Mouse (Mus musculus) layer of hippocampus, adult 8-10 months (tissue): ENCODE results near the gene Zfp383. TPM values are rescaled to one million over a fixed set of nuclear protein-coding genes. Genes with fewer than 3 reads are reported as not detected.
"Not testable (repeated sequence)": the region's sequence is repeated elsewhere in the genome, so short reads cannot be mapped to it uniquely, and the experiment has no call there.

ENCODE experiments used
- DNase-seq, 2 experiments: peaks; one replicate each; pipeline ENCODE4 v3.0.0; 2022; ENCODE audit warnings: low spot score in 2 of 2
- total RNA-seq, 4 experiments: library from RNA; stranded (reverse); gene quantifications; 2 replicates each; pipeline ENCODE4 v1.2.4; 2022

Zfp383 gene
- total RNA-seq: 10 to 100 TPM in 1 of 4 experiments, 1 to 10 TPM in 3; 8.3 to 11.0 (median 9.2) TPM

DNA sequence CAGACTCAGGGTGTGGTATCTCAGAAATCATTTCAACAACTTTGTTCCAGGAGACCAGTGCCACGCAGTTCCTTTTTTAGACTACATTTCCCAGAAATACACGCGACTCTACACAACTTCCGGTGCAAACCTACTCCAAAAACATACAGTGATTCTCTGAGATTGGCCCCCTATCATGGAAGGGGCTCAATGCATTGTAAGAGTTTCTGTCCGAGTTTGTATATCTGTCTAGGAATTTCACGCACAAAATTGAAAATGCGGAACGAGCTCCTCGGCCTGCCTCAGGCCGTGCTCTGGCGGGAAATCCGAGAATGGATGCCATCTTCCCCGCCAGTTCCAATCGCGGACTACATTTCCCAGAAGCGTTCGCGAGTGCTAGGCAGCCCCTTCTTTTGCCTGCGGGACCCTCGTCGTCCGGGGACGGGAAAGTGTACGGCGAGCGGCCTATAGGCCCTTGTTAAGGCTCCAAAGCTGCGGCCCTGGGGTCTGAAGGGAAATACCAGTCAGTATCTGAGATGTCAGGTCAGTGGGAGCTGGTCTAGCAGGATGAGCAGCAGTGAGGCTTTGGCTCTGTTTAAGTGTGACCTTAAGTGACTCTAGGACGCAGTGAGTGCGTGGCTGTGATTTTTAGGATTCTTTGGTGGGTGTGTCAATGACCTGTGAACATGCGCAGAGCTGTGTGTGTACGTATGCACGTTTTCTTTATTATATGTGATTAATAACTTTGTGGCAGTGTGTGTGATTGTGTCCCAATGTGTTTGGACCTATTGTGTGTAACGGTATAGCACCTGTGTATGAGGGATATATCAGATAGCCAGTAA lies at the start of gene Zfp383:
Gene Zfp383, plus strand, starts transcription at position 94 of the 821 bp plus-strand sequence.
- DNase-seq: peak; percentile 75 to 78

DNA sequence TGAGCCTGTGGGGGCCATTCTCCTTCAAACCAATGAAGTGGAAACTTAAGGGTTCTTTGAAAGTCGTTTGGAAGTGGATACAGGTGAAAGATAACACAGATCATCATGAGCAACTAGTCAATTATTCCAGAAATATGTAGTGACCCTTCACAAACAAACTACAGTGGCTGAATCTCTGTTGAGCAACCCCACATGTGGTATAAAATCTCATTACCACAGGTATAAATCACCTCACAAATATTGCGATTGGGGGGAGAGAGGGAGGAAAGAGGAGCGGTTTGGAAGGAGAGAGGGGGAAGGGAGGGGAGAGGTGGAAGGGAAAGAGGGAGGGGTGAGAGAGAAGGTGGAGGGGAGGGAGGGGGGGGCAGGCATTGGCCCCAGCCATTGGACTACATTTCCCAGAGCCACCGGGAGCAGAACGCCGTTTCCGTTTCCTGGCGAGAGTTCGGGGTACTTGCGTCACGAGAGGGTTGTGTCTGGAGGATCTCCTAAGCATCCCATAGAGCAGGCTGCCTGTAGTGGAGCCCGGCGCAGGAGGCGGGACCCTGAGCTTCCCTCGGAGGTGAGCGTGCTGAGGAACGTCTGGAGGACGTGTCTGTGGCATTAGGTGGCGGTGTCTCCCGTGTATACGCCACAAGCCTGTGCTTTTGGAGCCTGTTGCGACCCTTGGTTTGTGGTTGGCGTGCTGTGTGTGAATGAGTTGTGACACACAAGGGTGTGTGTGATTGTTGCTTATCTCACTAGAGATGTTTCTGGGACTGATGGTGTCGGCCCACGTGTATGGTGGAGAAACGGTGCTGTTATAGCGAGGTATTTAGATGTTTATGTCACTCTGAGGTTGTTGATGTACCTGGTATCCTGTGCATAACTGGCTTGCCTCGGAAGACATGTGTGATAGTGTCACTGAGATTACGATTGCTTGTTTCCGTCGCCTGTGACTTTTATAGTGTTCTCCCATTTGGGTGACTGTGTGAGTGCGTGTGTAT lies 48.2 kb upstream of the Zfp383 start, which contains the start of gene Zfp420:
Gene Zfp420, plus strand, starts transcription at position 448 of the 986 bp plus-strand sequence.
- DNase-seq: peak; percentile 88 to 92

DNA sequence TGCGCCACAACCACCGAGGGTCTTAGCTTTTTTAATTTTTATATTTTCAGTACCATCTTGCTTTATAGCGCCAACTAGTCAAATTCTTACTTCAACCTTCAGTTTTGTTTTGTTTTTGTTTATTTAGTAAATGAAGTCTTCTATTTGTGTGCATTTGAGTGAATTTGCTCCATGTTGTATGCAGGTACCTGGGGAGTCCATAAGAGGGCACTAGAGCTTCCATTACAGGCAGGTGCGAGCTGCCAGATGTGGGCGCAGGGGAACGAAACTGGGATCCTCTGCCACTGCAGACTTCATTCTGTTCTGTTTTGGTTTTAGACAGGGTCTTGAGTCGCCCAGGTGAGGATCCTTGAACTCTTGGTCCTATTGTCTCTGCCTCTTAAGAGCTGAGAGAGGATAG lies 46.4 kb upstream of the Zfp383 start:
- DNase-seq: no peak

DNA sequence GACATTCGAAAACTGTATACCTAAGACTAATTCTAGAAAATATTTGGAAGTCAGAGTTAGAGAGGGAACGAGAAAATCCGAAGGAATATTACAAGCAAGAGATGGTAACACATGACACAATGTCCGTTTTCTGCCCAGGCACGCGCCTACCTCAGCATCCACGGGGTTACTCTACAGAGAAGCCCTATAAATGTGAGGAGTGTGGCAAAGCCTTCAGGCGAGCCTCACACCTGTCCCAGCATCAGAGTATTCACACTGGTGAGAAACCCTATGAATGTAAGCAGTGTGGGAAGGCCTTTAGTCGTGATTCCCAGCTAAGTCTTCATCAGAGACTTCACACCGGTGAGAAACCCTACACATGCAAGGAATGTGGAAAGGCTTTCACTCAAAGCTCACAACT lies 33.8 kb upstream of the Zfp383 start:
- no peak for DNase-seq

DNA sequence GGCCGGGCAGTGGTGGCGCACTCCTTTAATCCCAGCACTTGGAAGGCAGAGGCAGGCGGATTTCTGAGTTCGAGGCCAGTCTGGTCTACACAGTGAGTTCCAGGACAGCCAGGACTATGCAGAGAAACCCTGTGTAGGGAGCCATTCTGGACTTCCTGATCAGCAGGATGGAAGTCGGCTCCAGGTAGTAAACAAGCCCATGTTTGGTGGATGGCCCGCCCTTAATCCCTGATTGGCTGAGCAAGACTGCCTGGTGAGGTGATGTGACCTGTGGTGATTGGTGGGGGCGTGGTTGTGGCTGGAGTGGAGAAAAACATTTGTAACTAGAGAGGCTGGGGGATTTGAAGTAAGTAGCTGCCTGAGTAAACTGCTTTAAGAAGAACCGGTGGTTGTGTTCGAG lies 30.5 kb upstream of the Zfp383 start:
- not testable (repeated sequence) for DNase-seq

DNA sequence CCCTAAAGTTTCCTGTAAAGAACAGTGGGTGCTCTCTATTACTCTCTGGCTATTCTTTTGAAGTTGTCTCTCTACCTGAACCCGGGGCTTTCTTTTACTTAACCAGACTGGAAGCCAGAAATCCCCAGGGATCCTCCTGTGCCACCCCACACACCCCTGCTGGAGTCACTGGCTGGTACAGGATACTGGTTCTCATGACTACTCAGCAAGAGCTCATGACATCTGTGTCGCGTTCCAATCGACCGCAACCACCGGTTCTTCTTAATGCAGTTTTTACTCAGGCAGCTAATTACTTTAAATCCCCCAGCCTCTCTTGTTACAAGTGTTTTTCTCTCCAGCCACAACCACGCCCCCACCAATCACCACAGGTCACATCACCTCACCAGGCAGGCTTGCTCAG lies 28.0 kb upstream of the Zfp383 start:
- DNase-seq: no peak

DNA sequence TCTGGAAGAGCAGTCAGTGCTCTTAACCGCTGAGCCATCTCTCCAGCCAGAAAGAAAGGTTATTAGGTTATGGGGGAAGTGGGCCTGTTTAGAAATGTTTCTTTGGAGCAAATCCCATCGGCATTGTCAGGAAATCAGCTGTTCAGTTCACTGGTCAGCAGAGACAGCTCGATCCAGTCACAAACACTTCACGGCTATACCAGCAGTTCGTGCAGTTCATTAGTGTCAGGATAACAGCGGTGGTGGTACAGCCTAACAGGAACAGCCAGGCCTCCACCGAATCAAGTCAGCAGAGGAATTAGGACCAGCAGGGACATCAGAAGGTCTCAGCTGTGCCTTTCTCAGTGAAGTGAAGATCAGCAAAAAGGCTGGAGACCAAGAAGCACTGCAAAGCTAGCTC lies 27.1 kb upstream of the Zfp383 start:
- no peak for DNase-seq

DNA sequence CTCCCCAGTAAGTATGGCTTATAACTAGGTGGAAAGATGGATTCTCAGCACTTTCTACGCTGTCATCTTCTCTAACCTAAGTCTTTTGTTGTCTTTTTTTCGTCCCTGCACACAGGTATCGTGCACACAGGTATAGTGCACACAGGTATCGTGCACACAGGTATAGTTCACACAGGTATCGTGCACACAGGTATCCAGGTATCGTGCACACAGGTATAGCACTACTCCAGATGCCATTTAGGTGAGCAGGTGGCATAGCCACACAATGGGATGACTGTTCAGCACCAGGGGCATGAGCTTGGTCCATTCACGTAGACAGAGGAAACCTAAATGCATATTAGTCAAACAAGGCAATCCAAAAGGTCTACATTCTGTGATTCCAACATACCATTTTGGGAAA lies 17.5 kb upstream of the Zfp383 start:
- no peak for DNase-seq

DNA sequence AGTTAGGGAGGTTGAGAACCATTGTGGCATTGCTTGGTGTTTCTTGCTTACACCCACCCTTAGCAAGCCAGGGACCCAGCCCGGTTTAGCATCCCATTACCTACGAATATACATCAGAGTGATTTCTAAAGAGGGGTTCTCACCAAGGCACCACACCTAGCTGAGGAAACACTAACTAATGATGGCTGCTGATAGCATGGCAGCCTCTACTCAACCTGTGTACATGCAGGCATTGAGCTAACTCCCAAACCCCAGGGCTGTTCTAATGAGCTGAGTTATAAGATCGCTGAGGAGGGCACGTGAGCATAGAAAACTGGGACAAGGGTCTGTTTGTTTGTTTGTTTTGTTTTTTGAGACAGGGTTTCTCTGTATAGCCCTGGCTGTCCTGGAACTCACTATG lies 15.3 kb upstream of the Zfp383 start:
- DNase-seq: no peak

DNA sequence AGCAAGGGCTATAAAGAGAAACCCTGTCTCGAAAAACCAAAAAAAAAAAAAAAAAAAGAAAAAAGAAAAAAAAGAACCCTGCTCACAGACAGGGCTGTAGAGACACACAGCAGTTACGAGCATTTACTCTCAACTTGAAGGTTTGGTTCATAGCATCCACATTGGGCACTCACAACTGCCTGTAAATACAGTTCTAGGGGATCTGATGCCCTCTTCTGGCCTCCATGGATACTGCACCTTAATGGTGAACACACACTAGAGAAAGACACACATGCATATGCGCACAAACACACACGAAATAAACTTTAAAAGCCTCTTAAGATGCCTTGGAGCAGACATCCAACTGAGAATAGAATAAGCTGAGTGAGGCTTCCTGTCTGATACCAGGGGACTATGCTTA lies 9.7 kb upstream of the Zfp383 start:
- no peak for DNase-seq

DNA sequence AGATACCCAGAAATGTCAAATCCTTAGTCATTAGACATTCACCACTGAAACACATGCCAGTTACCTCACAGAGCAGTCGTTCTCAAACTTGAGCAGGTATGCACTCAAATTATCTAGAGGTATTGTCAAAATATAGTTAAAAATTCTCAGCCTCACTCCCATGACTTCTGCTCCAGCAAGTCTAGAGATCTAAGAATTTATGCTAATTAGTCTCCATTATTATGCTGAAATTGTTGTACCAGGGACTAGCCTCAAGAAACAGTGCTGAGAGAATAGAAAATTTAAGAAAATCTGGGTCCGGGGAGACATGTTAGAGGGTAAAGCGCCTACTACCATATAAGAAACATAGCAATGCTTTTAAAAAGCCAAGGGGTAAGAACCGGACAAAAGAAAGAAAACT lies 3.9 kb upstream of the Zfp383 start:
- no peak for DNase-seq

DNA sequence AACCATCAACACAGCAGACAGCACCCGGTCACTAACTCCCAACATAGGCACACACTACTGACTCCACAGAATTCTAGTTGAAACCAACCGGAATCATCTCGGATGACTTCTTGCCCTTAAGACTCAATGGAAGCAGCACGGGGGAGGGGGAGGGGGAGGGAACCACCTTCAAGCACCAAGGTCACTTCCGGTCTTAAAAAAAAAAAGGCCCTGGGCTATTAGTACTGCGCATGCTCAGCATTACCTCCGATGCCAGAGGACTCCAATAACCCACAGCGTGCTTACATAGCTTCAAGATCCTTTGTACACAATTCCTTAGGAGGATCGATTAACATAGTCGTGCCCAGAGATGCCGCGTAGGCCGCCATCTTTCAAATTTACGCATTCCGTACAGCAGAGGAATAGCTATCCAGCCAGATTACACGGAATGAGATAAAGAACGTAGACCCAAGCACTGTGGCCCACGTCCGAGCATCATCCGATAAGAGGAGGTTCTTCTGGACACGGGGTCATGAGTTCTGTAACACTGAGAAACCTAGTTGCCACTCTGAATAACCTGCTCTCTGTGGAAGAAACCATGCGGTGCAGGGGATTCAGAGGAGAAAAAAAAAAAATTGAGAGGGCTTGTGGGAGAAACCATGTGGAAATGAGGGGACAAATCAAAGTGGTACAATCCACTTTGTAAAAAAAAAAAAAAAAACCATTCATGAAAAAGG lies 1.9 kb upstream of the Zfp383 start, which contains the start of gene Zfp27:
Gene Zfp27, minus strand, starts transcription at position 607 of the 716 bp plus-strand sequence.
- peak; percentile 71 to 78 for DNase-seq

DNA sequence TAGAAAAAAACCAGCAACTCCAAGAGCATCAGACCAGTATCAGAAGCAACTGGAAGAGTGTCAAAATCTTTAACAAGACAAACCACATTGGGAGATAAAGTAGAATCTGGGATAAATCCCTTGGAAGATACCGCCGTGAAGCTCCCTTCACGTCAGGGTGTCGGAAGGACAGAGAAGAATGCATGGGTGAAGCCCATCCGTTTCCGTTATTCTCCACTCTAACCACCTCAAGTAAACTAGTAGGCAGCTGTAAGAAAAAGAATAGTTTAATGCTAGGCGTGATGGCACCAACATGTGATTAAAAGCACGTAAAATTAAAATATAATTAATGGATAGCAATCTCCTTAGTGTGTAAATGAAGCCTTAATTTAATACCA lies 1.4 kb upstream of the Zfp383 start:
- no peak for DNase-seq

DNA sequence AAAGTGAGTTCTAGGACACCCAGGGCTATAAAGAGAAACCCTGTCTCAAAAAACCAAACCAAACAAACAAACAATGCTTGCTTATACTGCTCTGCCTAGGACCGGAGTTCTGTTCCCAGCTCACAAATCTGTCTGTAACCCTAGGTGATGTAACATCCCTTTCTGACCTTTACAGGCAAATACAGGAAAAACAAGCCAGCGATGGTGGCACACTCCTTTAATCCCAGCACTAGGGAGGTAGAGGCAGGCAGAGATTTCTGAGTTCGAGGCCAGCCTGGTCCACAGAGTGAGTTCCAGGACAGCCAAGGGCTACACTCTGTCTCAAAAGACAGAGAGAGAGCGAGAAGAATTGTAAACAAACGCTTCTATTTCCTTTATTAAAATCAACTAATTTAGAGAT lies 817 bp upstream of the Zfp383 start:
- no peak for DNase-seq

DNA sequence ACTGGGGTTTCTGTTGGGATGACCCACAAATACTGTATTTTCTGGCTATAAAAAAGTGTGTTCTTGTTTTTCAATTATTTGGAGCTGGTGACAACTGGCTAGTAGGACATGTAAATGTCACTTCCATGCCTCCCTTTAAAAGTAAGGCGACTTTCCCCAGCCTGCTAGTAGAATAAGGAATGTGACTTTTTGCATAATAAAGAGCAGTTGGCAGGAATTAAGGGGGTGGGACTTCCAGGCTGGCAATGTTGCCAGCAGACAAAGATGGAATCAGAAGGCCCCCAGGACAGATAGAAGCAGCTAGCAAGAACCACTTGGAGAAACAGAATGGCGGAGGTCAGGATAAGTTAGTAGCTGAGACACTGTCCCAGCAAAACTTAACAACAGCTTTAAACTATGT lies 2.2 kb downstream of the Zfp383 start:
- DNase-seq: no peak

DNA sequence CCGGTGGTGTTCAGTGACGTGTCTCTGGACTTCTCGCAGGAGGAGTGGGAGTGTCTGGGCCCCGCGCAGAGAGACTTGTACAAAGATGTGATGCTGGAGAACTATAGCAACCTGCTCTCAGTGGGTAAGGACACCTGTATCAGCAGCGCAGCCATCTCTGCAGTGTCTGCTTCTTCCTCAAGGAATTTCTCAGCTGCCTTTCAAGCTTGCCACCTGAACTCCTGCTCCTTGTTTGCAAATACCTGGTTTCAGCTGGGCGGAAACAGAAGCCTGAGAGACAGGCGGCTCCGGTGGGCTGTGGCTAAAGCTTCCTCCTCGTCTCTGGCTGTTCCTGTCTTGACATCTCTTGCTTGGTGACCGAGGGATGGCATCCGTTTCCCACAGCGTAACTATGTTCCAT lies 4.1 kb downstream of the Zfp383 start:
- no peak for DNase-seq

DNA sequence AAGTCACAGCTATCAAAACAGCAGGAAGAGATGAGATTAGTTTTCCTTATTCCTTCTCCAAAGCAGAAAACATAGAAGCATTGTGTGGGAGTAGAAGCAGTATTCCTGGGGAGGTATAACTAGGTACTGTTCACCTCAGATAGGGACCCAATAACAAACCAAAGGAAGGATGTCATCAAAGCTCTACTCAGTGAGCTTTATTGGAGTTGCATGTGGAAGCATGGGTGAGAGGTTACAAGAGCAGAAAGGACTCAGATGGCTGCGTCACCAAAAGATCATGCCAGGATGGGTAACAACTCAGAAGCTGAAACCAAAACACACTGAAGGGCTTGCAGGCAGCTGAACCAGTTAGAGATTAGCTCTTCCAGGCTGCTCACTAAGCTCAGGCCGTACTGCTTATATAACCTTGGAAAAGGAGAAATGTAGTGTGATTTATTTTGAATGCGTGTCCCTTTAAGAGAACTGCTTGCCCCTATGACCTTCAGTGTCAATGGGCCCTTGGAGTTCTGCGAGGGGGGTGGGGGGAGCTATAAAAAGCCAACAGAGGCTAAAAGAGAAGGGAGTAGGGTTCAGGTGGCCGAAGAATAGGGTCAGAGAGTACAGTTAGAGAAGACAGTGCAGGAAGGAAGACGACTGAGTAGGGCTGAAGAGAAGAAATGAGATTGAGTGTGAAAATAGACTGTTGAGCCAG lies 9.5 kb downstream of the Zfp383 start:
- DNase-seq: no peak

DNA sequence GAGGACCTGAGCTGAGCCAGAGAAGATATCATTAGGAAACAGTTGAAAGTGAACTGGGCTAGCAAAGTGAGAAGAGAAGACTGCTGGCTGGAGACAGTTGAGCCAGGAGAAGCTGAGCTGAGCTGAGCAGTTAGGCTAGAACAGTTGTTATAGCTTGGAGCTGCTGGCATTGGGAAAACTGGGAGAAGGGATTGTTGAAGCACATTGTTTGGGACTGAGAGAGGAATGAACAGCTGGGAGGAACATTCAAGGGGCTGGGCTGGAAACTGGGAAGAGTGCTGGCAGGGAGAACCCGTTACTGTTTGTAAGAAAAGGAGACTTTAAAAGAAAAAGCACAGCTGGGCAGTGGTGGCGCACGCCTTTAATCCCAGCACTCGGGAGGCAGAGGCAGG lies 10.0 kb downstream of the Zfp383 start:
- no peak for DNase-seq

DNA sequence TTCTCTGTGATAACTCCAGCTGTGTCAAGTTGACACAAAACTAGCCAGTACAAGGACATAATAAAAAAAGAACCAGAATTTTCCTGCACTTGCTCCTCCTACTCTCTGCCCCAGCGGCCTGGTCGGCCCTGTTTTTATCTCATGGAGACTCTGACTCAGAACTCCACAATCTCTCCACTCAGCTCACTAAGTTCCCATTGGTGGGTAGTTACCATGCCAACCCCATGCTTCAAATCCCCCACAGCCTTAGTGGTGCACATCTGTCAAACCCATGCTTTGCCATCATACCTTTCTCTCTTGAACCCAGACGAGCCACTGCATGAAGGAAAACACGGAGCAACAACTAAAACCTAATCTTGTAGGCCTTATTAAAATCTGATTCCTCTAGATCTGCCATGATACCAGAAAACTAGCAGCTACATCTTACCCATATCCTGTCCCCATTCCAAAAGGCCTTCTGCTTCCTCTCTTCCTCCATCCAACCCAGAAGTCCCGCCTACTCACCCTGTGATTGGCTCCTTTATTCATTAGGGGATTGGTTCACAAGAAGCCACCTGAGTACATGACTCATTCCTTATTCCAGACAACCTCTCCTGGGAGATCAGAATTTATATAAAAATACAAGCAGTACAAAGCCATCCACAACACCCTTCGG lies 13.5 kb downstream of the Zfp383 start:
- no peak for DNase-seq

DNA sequence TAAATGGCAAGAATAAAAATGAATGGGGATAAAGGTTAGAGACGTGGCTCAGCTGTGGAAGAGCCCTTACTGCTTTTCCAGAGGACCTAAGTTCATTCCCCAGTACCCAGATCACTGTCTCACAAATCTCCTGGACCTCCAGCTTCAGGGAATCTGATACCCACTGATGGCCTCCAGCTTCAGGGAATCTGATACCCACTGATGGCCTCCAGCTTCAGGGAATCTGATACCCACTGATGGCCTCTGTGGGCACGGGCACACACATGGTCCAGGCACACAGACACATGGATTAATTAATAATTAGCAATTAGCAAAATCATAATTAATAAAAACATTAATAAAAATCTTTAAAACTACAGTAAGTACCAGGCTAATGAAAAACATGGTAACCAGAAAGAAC lies 14.8 kb downstream of the Zfp383 start:
- no peak for DNase-seq
